Mouse (Mus musculus): ENCODE measurements at regions not wholly inside any gene's neighbourhood (a gene's known extent, or its start where the extent isn't known, plus 50 kb on each side); places are given as distances from the start of the nearest gene placed in this dataset.

DNA sequence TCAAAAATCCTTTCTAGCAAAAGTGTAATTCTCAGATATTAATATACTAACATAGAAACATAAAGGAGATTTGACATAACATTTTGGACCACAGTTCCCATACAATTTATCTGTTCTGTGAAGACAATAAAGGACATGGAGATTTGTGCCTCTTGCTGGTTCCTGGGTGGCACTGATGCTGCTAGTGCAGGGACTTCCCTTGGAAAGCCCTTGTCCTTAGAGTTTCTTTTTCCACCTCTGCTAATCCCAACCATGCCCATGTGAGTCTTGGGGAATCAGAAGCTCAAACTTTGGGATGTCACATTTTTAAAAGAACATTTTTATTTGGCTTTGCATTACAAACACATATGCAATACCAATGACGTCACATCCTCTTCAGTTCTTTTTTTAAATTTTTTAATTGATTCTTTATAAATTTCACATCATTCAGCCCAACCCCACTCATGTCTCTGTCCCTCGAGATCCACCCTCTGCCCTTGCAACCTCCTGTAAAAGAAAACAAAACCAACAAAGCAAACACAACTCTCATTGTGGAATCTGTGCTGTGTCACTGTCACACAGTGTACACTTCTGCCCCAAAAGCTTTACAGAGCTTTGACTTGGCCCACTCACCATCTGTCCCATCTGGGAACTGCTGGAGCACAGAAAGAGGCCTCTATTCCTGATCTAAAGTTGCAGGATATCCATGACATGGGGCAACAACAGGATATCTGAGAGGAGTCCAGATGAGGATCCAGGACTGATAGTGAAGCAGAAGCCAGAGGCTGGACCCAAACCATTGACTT is 112.2 kb upstream of the Speer4f2 start:
- WGBS: 71% methylated on average over 2 of the region's 2 CpGs

DNA sequence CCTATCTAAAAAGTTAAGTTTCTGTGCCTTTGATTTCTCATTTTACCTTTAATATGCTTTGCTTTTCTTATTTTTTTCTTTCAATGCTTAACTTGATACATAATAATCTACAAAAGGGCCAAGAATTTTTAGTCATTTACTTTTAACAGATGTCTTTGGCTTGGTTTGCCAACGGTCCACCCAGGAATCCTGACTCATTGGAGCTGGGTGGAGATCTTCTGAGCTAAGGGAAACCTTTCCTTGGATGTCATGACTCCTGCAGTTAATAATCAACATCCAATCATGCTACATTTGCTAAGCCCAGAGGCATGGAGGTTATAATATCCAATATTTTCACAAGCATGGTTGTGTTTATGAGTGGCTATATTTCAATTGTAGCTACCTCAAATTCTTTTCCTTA is 110.9 kb upstream of the Speer4f2 start:
- H3K27ac ChIP-seq (ENCODE audit: insufficient read depth, low read depth, low read length): no peak overlapping the region
- H3K36me3 ChIP-seq (ENCODE audit: control insufficient read depth, insufficient read depth, low read length): no peaks in the 10 kb centered on the region
- peak; percentile 67 for DNase-seq
- no peaks in the 10 kb centered on the region for H3K27me3 ChIP-seq (replicated peaks; ENCODE audit: control insufficient read depth, insufficient read depth, low read length)
- H3K4me1 ChIP-seq (ENCODE audit: control insufficient read depth, insufficient read depth, low read length): no peaks in the 10 kb centered on the region
- no peak overlapping the region for H3K4me3 ChIP-seq (ENCODE audit: insufficient read depth, low read depth, low read length)
- 17% methylated on average over 1 of the region's 1 CpGs for WGBS
- TF ChIP-seq POLR2A (IDR thresholded peaks at IDR 0.05; ENCODE audit: low read depth, low read length) (no peak), CTCF (conservative IDR thresholded peaks at IDR 0.05; ENCODE audit: insufficient read depth, insufficient read length, low read depth, low read length) (no peak)

More for the DNA sequence above, 112.2 kb upstream of the Speer4f2 start:
- Histone ChIP-seq H3K27ac (ENCODE audit: insufficient read depth, low read depth, low read length) (no peak overlapping the region), H3K36me3 (ENCODE audit: control insufficient read depth, insufficient read depth, low read length) (no peaks in the 10 kb centered on the region), H3K27me3 (replicated peaks; ENCODE audit: control insufficient read depth, insufficient read depth, low read length) (no peaks in the 10 kb centered on the region), H3K4me1 (ENCODE audit: control insufficient read depth, insufficient read depth, low read length) (no peaks in the 10 kb centered on the region), H3K4me3 (ENCODE audit: insufficient read depth, low read depth, low read length) (no peak overlapping the region)
- TF ChIP-seq CTCF (conservative IDR thresholded peaks at IDR 0.05; ENCODE audit: insufficient read depth, insufficient read length, low read depth, low read length) (no peak), POLR2A (IDR thresholded peaks at IDR 0.05; ENCODE audit: low read depth, low read length) (no peak)
- no peak for DNase-seq

DNA sequence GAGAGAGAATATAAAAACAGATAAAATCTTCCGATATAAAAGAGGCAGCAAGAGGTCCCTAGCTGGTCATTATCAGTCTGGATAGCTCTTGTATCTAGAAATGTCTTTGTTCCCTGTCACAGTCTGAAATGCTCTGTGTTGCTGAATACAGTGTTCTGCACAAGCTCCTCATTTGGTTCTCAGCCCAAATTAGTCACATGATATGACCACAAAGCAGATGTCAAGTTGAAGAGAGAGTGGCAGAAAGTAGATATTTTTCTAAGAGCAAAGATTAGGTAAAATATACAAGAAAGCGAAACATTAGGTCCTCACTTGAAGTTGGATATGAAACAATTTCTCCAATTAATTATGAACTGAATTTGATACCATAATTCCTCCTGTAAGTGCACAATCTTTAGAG is 101.8 kb upstream of the Speer4f2 start:
- H3K4me1 ChIP-seq (ENCODE audit: control insufficient read depth, insufficient read depth, low read length): peaks cover 8% of the 10 kb centered on the region
- H3K27me3 ChIP-seq (replicated peaks; ENCODE audit: control insufficient read depth, insufficient read depth, low read length): no peaks in the 10 kb centered on the region
- H3K27ac ChIP-seq (ENCODE audit: insufficient read depth, low read depth, low read length): peak overlapping the region; percentile 83
- WGBS: 88% methylated on average over 2 of the region's 2 CpGs
- no peak overlapping the region for H3K4me3 ChIP-seq (ENCODE audit: insufficient read depth, low read depth, low read length)
- no peak for DNase-seq
- no peak for TF ChIP-seq CTCF (conservative IDR thresholded peaks at IDR 0.05; ENCODE audit: insufficient read depth, insufficient read length, low read depth, low read length)
- no peak for TF ChIP-seq POLR2A (IDR thresholded peaks at IDR 0.05; ENCODE audit: low read depth, low read length)
- H3K36me3 ChIP-seq (ENCODE audit: control insufficient read depth, insufficient read depth, low read length): no peaks in the 10 kb centered on the region

DNA sequence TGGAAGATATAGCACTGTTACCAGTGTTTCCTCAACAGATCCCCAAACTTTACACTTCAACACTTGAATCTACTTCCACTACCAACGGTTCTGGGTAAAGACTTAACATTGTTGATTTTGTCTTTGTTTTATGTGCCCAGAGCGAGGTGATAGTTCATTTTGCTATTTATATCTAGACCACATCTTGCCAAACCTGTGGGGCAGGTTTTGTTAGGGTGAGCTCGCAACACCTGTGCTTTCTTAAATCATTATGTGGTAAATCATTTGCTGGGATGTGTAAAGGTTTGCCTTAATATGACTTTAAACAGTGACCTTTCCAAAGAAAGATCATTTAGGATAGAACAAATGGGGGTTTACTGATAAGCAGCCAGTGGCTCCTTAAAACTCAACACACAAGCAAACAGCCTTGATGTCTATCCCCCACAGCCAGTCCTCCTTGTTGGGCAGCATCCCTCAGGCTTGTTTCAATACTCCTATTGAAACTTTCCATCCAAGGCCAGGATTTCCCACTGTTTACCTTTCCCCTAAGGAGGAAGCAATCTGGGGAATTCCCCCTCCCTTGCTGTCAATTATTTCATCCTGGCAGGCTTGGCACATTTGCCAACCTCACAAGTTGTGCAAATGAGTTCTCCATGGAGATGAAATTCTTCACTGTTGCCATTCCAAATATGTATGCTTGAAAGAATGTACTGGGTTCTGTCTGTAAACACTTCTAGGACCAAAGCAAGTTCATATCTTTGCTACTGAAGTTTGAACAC is 101.1 kb upstream of the Speer4f2 start:
- Histone ChIP-seq H3K4me1 (ENCODE audit: control insufficient read depth, insufficient read depth, low read length) (peaks cover 13% of the 10 kb centered on the region), H3K27me3 (replicated peaks; ENCODE audit: control insufficient read depth, insufficient read depth, low read length) (no peaks in the 10 kb centered on the region), H3K36me3 (ENCODE audit: control insufficient read depth, insufficient read depth, low read length) (no peaks in the 10 kb centered on the region), H3K4me3 (ENCODE audit: insufficient read depth, low read depth, low read length) (no peak overlapping the region), H3K27ac (ENCODE audit: insufficient read depth, low read depth, low read length) (peak overlapping the region; percentile 96)
- TF ChIP-seq CTCF (conservative IDR thresholded peaks at IDR 0.05; ENCODE audit: insufficient read depth, insufficient read length, low read depth, low read length) (no peak), POLR2A (IDR thresholded peaks at IDR 0.05; ENCODE audit: low read depth, low read length) (no peak)
- 35% methylated on average over 3 of the region's 3 CpGs for WGBS
- DNase-seq: peak; percentile 74

DNA sequence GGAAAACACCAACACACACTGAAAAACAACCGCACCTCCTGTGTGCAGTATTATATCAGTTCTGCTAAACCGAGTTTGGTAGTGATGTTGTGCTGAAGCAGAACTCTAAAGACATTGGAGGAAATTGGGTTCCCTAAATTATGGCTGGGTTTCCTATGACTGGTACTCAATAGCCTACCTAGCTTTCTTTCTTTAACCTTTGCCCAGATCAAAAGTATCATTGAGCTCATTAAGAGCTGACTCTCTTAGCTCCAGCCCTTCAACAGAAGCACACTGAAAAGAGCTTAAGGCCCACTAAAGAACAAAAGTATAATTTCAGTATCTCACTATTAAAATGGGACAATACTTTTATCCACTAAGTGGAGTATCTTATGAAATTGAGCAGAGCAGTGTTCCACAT is 97.6 kb upstream of the Speer4f2 start:
- peak overlapping the region; percentile 85; the same call in 1 of the 2 replicates for H3K27ac ChIP-seq (ENCODE audit: insufficient read depth, low read depth, low read length)
- TF ChIP-seq CTCF (conservative IDR thresholded peaks at IDR 0.05; ENCODE audit: insufficient read depth, insufficient read length, low read depth, low read length) (no peak), POLR2A (IDR thresholded peaks at IDR 0.05; ENCODE audit: low read depth, low read length) (no peak)
- no peaks in the 10 kb centered on the region for H3K36me3 ChIP-seq (ENCODE audit: control insufficient read depth, insufficient read depth, low read length)
- no peaks in the 10 kb centered on the region for H3K27me3 ChIP-seq (replicated peaks; ENCODE audit: control insufficient read depth, insufficient read depth, low read length)
- H3K4me1 ChIP-seq (ENCODE audit: control insufficient read depth, insufficient read depth, low read length): peaks cover 13% of the 10 kb centered on the region
- DNase-seq: peak; percentile 51
- H3K4me3 ChIP-seq (ENCODE audit: insufficient read depth, low read depth, low read length): no peak overlapping the region
- WGBS: 89% methylated on average over 2 of the region's 2 CpGs

DNA sequence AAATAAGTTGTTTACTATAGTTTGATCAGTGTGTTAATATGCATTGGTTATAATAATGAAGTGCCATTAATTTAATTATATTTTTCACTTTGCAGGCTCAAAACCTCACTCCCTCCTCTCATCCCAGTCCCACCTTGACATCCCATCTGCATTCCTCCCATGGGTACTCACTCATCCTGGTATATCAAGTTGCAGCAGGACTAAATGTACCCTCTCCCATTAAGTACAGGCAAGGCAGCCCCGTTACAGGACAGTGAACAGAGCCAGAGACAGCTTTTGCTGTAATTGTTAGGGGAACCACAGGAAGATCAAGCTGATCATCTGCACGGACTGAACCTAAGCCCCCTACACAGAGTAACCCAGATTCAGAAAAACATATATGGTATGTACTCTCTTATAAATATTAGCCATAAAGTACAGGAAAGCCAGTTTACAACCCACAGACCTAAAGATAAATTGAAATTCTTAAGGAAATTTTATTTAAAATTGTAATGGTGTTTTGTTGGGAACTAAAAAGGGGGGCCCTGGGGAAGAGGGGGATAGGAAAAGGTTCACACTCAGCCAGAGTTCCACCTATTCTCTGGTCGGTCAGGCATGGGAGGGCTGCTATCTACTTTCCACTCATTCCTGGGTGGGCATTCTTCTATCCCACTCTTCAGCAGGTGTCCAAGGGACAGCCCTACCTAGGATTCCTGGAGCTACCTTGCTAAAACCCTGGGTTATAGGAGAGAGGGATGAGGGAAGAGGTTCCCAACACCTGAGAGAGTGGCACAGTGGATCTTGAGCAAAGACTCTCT is 96.0 kb upstream of the Speer4f2 start:
- no peak overlapping the region for H3K4me3 ChIP-seq (ENCODE audit: insufficient read depth, low read depth, low read length)
- 40% methylated on average over 3 of the region's 3 CpGs for WGBS
- no peak for TF ChIP-seq POLR2A (IDR thresholded peaks at IDR 0.05; ENCODE audit: low read depth, low read length)
- TF ChIP-seq CTCF (conservative IDR thresholded peaks at IDR 0.05; ENCODE audit: insufficient read depth, insufficient read length, low read depth, low read length): no peak
- H3K4me1 ChIP-seq (ENCODE audit: control insufficient read depth, insufficient read depth, low read length): peaks cover 13% of the 10 kb centered on the region
- peak; percentile 48 for DNase-seq
- H3K27ac ChIP-seq (ENCODE audit: insufficient read depth, low read depth, low read length): peak overlapping the region; percentile 92
- no peaks in the 10 kb centered on the region for H3K27me3 ChIP-seq (replicated peaks; ENCODE audit: control insufficient read depth, insufficient read depth, low read length)
- H3K36me3 ChIP-seq (ENCODE audit: control insufficient read depth, insufficient read depth, low read length): no peaks in the 10 kb centered on the region
